Mouse (Mus musculus) spleen, adult 18-20 months (tissue): Measurements from ENCODE around the gene Msrb1.
"Not testable (repeated sequence)": the region's sequence is repeated elsewhere in the genome, so short reads cannot be mapped to it uniquely, and the experiment has no call there.

ENCODE experiments used
- DNase-seq, 2 experiments: peaks; one replicate each; pipeline ENCODE4 v3.0.0; 2022; ENCODE audit warnings: mixed read lengths in 2 of 2

Msrb1 gene

DNA sequence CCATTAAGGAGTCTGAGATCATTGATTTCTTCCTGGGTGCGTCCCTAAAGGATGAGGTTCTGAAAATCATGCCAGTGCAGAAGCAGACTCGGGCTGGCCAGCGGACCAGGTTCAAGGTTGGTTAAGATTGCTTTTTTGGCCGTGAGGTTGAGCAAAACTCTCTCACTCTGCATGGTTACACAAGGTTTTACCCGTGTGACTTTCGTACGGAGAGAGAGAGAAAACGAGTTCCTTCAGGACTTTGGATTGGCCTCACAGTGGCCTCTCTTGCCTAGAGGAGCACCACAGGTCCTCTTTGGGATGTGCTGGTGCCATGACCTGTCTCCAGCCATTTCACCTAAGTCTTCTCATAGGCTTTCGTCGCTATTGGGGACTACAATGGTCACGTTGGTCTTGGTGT lies 15.8 kb upstream of the Msrb1 start:
- DNase-seq, result not testable (repeated sequence)

- not testable (repeated sequence) for DNase-seq
Measured at GRCm38 (mm10) chr17:24721383-24721955, 15.0 kb upstream of the Msrb1 start.

- DNase-seq, result no peak
Measured at GRCm38 (mm10) chr17:24722220-24722924, 14.1 kb upstream of the Msrb1 start.

DNA sequence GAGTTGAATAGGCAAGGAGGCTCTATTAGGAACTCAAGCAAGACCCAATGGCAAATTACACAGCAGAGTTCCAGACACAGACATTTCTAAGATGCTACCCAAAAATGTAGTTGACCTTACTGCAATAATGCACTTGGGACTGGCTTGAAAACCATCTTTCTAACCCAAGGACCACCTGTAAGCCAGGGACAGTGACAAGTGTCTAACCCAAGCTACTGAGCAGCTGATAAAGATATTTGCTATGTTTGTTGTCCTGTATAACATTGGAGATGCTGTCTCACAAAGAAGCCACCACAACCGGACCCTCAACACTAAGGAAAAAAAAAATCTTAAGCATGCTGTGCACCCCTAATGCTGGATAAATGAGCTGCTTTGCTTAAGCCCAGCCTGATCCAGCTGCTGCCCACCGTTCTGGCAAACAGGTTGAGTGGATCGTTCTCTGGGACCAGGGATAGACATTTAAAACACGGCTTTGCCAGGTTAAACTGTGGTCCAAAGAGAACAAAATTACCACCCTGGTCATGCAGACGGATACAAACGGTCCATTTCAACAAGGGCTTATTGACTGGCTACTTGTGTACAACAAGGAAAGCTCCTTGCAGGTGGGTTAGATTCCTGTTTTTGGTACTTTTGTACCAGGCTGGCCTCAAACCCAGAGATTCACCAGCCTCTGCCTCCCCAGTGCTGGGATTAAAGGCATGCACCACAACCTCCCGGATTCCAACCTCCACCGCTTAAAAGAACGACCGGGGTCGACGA lies 13.1 kb upstream of the Msrb1 start:
- DNase-seq, result no peak

DNA sequence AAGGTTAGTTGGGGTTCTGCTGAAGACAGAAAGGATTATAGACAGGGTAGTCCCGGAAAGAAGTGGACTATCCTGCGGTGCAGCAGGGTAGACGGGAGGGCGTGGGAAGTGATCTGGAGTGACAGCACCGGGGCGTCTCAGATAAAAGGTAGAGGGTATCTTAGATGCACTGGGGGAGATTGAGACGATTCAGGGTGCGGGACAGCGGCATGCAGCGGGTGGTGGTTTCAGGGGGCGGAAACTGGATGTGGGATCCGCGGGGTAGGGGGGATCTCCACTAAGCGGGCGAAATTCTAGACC lies 12.6 kb upstream of the Msrb1 start:
- no peak for DNase-seq

GRCm38 (mm10) chr17:24724184-24724583 lies 12.3 kb upstream of the Msrb1 start, which contains the start of gene Ndufb10:
Ndufb10 (minus strand) TSS chr17:24724478.
- peak; percentile 89 to 98 for DNase-seq

- no peak for DNase-seq
Measured at GRCm38 (mm10) chr17:24725637-24726390, 10.6 kb upstream of the Msrb1 start.

GRCm38 (mm10) chr17:24727618-24728017 lies 8.8 kb upstream of the Msrb1 start, which contains the start of gene Rpl3l:
Rpl3l (plus strand) TSS chr17:24727820.
- no peak for DNase-seq

DNA sequence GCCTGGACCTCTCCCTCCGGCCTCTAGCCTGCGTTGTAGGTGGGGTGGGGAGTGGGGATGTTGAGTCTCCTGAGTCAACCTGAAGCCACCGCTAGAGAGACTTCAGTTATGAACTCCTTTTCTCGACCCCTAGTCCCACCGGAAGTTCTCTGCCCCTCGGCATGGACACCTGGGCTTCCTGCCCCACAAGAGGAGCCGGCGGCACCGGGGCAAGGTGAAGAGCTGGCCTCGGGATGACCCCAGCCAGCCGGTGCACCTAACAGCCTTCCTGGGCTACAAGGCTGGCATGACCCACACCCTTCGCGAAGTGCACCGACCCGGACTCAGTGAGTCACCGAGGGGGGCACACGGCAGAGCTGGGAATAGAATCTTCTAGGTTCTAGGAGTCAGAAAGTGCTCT lies 8.3 kb upstream of the Msrb1 start:
- no peak for DNase-seq

- no peak for DNase-seq
Measured at GRCm38 (mm10) chr17:24729067-24729466, 7.4 kb upstream of the Msrb1 start.

GRCm38 (mm10) chr17:24730787-24731186 lies 5.7 kb upstream of the Msrb1 start:
- no peak for DNase-seq

- no peak for DNase-seq
Measured at GRCm38 (mm10) chr17:24732233-24732935, 4.1 kb upstream of the Msrb1 start.

GRCm38 (mm10) chr17:24733434-24734050 lies 2.9 kb upstream of the Msrb1 start:
- no peak for DNase-seq

- DNase-seq, result no peak
Measured at GRCm38 (mm10) chr17:24734513-24734912, 1.9 kb upstream of the Msrb1 start.

DNA sequence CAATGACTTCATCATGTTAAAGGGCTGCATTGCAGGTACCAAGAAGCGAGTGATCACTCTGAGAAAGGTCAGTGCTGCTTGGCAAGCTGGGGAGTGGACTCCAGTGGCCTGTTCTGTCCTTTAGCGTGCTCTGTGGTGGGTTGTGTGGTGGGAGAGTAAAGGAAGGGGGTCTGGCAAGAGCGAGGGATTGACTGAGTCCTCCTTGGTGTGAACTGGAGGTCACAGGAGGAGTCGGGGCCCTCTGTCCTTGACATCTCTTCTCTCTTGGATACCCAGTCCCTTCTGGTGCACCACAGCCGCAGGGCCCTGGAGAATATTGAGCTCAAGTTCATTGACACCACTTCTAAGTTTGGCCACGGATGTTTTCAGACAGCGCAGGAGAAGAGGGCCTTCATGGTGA lies 996 bp upstream of the Msrb1 start:
- DNase-seq, result no peak

DNA sequence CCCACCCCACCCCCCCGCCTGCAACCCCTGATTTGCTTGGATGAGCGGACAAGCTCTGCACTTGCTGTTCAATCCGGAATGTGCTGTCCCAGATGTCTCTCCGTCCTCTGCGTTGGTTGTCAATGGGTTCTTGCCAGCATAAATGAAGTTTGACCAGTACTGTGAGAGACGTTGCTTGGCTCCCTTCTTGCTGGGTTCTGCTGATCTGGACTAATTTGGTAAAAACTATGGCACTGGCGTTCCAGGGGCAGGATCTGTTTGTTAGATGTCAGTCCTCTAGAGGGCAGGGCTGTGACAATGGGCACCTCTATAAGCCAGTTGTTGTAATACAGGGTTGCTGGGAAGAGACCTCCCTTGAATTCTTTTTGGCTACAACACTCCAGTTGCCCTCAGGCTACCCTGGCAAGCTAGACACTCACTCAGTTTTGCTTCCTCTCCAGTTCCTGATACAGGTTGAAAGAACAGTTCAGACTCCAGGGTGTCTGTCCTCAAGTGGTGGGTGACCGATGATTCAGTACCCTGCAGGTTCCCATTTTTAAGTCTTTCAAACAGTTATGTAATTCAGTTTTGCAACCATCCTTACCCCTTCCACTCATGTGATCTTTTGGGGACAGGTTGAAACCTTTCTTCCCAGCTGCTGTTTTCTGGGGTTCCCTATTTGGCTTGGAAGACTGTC lies 831 bp downstream of the Msrb1 start:
- DNase-seq, result no peak

DNA sequence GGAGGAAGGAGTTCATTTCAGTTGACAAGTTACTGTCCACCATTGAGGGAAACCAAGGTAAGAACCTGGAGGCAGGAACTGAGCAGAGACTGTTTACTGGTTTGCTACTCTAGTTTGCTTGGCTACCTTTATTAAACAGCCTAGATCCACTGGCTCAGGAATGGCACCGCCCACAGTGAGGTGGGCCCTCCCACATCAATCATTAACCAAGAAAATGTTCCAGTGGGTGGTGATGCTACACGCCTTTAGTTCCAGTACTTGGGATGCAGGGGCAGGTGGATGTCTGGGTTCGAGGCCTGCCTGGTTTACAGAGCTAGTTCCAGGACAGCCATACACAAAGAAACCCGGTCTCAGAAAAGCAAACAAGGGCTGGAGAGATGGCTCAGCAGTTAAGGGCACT lies 1.8 kb downstream of the Msrb1 start:
- DNase-seq, result no peak

DNA sequence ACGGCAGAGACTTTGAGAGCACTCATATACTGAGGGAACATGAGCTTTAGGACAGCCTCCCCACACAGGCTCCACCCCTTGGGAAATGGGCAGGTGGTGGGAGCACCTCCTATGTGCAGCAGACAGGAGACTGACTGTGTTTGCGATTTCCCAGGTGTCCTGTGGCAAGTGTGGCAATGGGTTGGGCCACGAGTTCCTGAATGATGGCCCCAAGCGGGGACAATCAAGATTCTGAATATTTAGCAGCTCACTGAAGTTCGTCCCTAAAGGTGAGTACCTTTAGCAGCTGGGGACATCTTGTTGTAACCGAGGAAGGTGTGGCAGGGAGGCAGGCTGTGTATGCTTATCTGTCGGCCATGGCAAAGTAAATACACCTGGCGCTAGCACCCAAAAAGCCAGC lies 3.5 kb downstream of the Msrb1 start:
- no peak for DNase-seq

DNA sequence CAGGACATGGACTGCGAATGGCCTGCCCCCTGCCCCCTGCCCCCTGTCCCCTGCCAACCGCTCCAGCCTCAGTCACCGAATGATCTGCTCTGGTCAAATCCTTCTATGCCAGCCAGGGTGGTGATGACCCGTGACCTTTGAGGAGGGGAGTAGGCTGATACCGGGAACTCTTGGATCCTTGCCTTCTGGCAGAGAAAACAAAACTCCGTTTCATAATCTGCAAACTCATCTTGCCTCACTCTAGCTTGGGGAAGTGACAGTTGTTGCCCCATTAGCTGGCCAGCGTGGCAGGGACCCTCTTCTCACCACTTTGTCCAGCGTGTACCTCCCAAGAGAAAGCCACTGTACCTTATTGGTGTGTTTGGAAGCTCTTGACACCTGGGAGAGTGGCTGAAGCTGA lies 5.9 kb downstream of the Msrb1 start:
- DNase-seq, result no peak

GRCm38 (mm10) chr17:24743896-24744295 lies 7.5 kb downstream of the Msrb1 start:
- DNase-seq, result no peak

DNA sequence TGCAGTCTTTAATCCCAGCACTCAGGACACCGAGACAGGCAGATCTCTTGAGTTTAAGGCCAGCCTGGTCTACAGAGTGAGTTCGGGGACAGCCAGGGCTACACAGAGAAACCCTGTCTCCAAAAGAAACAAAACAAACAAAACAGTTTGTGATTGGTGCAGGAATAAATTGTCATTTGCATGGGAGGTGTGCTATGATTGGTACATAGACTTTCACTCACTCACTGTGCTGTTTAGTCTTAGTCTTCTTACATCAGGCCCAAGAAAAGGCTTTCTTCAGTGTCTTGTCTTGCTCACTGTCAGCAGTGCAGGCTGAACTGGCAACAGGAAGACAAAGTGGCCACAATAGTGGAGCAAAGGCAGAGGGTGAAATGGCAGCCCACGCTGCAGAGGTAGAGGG lies 7.9 kb downstream of the Msrb1 start:
- DNase-seq, result no peak
